Mouse (Mus musculus): ENCODE data around the gene Nav2. TPM values are rescaled to one million over a fixed set of nuclear protein-coding genes. Genes with fewer than 3 reads are reported as not detected.

Gene Nav2
- total and polyA plus RNA-seq, 3 experiments, result under 0.01 TPM; not detected in 2

- Histone ChIP-seq H3K4me3 (replicated peaks in 1 of 3; ENCODE audit: low read depth in 2 of 3, low read length in 2 of 3, poor library complexity in 1 of 3) (no peak overlapping the region), H3K4me1 (ENCODE audit: control insufficient read depth in 1 of 2, insufficient read depth in 2 of 2) (peaks cover 0 to 25% of the 10 kb centered on the region in 2 experiments; a peak in 2 of 4 replicates), H3K27me3 (replicated peaks) (peaks cover 2% of the 10 kb centered on the region), H3K27ac (ENCODE audit: insufficient read depth, low read depth) (no peak overlapping the region), H3K9me3 (replicated peaks; ENCODE audit: low read length) (no peaks in the 10 kb centered on the region), H3K79me2 (replicated peaks; ENCODE audit: control insufficient read depth, extremely low read depth, insufficient read depth, poor library complexity, severe bottlenecking) (no peaks in the 10 kb centered on the region), H3K4me2 (ENCODE audit: insufficient read depth, low read depth, poor library complexity, severe bottlenecking) (no peak overlapping the region), H3K36me3 (replicated peaks in 1 of 2; ENCODE audit: control insufficient read depth in 1 of 2, insufficient read depth in 1 of 2, low read length in 1 of 2) (no peaks in the 10 kb centered on the region), H3K9ac (ENCODE audit: insufficient read depth, low read depth) (no peak overlapping the region)
- dilution Hi-C loops (cut with MboI; ENCODE audit: extremely low pct_ligation_motif_present, extremely low pct_unique_long_range_greater_than_20kb, low sequenced_read_pairs), result no loop called here
- in situ Hi-C loops (cut with MboI; ENCODE audit: low pct_ligation_motif_present, low pct_unique_long_range_greater_than_20kb, low sequenced_read_pairs), result loop anchor here (10.0 to 25.0 kb wide), 2 partner anchors 125 to 312 kb away; partner anchors contain the start of gene Slc6a5
- no peak for TF ChIP-seq UBTF (IDR thresholded peaks at IDR 0.05; ENCODE audit: low read depth, low read length)
- TF ChIP-seq USF1 (IDR thresholded peaks at IDR 0.05; ENCODE audit: low read depth, low read length), result no peak
- TF ChIP-seq NELFE (IDR thresholded peaks at IDR 0.05; ENCODE audit: low read depth, low read length), result no peak
- TF ChIP-seq RAD21 (IDR thresholded peaks at IDR 0.05; ENCODE audit: low read depth, low read length), result no peak
- TF ChIP-seq CHD1 (IDR thresholded peaks at IDR 0.05; ENCODE audit: low read depth, low read length), result no peak
- no peak for TF ChIP-seq IRF4 (IDR thresholded peaks at IDR 0.05; ENCODE audit: low read depth, low read length)
- TF ChIP-seq RCOR1 (conservative IDR thresholded peaks at IDR 0.05; ENCODE audit: low read depth, low read length), result no peak
- TF ChIP-seq EP300 (IDR thresholded peaks at IDR 0.05; ENCODE audit: low read length), result no peak
- TF ChIP-seq ZKSCAN1 (IDR thresholded peaks at IDR 0.05; ENCODE audit: borderline replicate concordance, low read depth, low read length), result no peak
- TF ChIP-seq MEF2A (IDR thresholded peaks at IDR 0.05; ENCODE audit: borderline replicate concordance, low read depth, low read length), result no peak
- no peak for TF ChIP-seq SIN3A (IDR thresholded peaks at IDR 0.05; ENCODE audit: low read length)
- TF ChIP-seq TBP (conservative IDR thresholded peaks at IDR 0.05; ENCODE audit: low read depth, low read length), result no peak
- TF ChIP-seq BHLHE40 (IDR thresholded peaks at IDR 0.05; ENCODE audit: low read depth, low read length), result no peak
- TF ChIP-seq ZMIZ1 (IDR thresholded peaks at IDR 0.05; ENCODE audit: low read depth, low read length), result no peak
- no peak for TF ChIP-seq KAT2A (IDR thresholded peaks at IDR 0.05; ENCODE audit: insufficient replicate concordance, low read length)
- DNase-seq (ENCODE audit: extremely low read depth), result no peak
Measured at GRCm38 (mm10) chr7:49599950-49600349, 691.4 kb downstream of the Nav2 start.

- no peak overlapping the region for H3K9ac ChIP-seq (ENCODE audit: insufficient read depth, low read depth)
- peaks cover 0 to 25% of the 10 kb centered on the region in 2 experiments; a peak in 2 of 4 replicates for H3K4me1 ChIP-seq (ENCODE audit: control insufficient read depth in 1 of 2, insufficient read depth in 2 of 2)
- no peaks in the 10 kb centered on the region for H3K79me2 ChIP-seq (replicated peaks; ENCODE audit: control insufficient read depth, extremely low read depth, insufficient read depth, poor library complexity, severe bottlenecking)
- H3K27ac ChIP-seq (ENCODE audit: insufficient read depth, low read depth), result no peak overlapping the region
- no peak overlapping the region for H3K4me2 ChIP-seq (ENCODE audit: insufficient read depth, low read depth, poor library complexity, severe bottlenecking)
- H3K27me3 ChIP-seq (replicated peaks), result peaks cover 2% of the 10 kb centered on the region
- H3K4me3 ChIP-seq (replicated peaks in 1 of 3; ENCODE audit: low read depth in 2 of 3, low read length in 2 of 3, poor library complexity in 1 of 3), result no peak overlapping the region
- no peaks in the 10 kb centered on the region for H3K36me3 ChIP-seq (replicated peaks in 1 of 2; ENCODE audit: control insufficient read depth in 1 of 2, insufficient read depth in 1 of 2, low read length in 1 of 2)
- H3K9me3 ChIP-seq (replicated peaks; ENCODE audit: low read length), result no peaks in the 10 kb centered on the region
- in situ Hi-C loops (cut with MboI; ENCODE audit: low pct_ligation_motif_present, low pct_unique_long_range_greater_than_20kb, low sequenced_read_pairs) (loop anchor here (10.0 to 25.0 kb wide), 2 partner anchors 127 to 311 kb away; partner anchors contain the start of gene Slc6a5), dilution Hi-C loops (cut with MboI; ENCODE audit: extremely low pct_ligation_motif_present, extremely low pct_unique_long_range_greater_than_20kb, low sequenced_read_pairs) (no loop called here)
- peak; percentile 79 for DNase-seq (ENCODE audit: extremely low read depth)
- TF ChIP-seq ZKSCAN1 (IDR thresholded peaks at IDR 0.05; ENCODE audit: borderline replicate concordance, low read depth, low read length), result no peak
- peak; percentile 67 for TF ChIP-seq TCF12 (IDR thresholded peaks at IDR 0.05; ENCODE audit: low read depth, low read length)
- no peak for TF ChIP-seq NRF1 (IDR thresholded peaks at IDR 0.05; ENCODE audit: low read depth, low read length)
- TF ChIP-seq TBP (conservative IDR thresholded peaks at IDR 0.05; ENCODE audit: low read depth, low read length), result no peak
- TF ChIP-seq EP300 (IDR thresholded peaks at IDR 0.05; ENCODE audit: low read length), result peak; percentile 45
- peak; percentile 35; the same call in 1 of the 2 replicates for TF ChIP-seq MAX (IDR thresholded peaks at IDR 0.05; ENCODE audit: low read length)
- no peak for TF ChIP-seq POLR2AphosphoS2 (IDR thresholded peaks at IDR 0.05; ENCODE audit: low read depth, low read length)
- TF ChIP-seq CTCF (conservative IDR thresholded peaks at IDR 0.05 in 1 of 2, IDR thresholded peaks at IDR 0.05 in 1 of 2; ENCODE audit: low read depth in 2 of 2, low read length in 2 of 2), result peak; percentile 57 to 76; a peak in 3 of 4 replicates
- no peak for TF ChIP-seq HCFC1 (IDR thresholded peaks at IDR 0.05; ENCODE audit: low read depth, low read length)
- no peak for TF ChIP-seq MYC (IDR thresholded peaks at IDR 0.05; ENCODE audit: low read depth, low read length)
- TF ChIP-seq ZNF384 (IDR thresholded peaks at IDR 0.05; ENCODE audit: low read depth, low read length), result peak; percentile 12; the same call in 1 of the 2 replicates
- TF ChIP-seq ETS1 (conservative IDR thresholded peaks at IDR 0.05; ENCODE audit: low read depth, low read length), result peak; percentile 72
- no peak for TF ChIP-seq ZC3H11A (IDR thresholded peaks at IDR 0.05; ENCODE audit: low read depth, low read length)
- no peak for TF ChIP-seq KAT2A (IDR thresholded peaks at IDR 0.05; ENCODE audit: insufficient replicate concordance, low read length)
- TF ChIP-seq IRF4 (IDR thresholded peaks at IDR 0.05; ENCODE audit: low read depth, low read length), result peak; percentile 19; the same call in 1 of the 2 replicates
- TF ChIP-seq MAFK (IDR thresholded peaks at IDR 0.05; ENCODE audit: insufficient replicate concordance, low read length), result peak; percentile 66; the same call in 1 of the 2 replicates
- no peak for TF ChIP-seq GABPA (IDR thresholded peaks at IDR 0.05; ENCODE audit: insufficient replicate concordance, low read depth, low read length)
- TF ChIP-seq NELFE (IDR thresholded peaks at IDR 0.05; ENCODE audit: low read depth, low read length), result no peak
- no peak for TF ChIP-seq E2F4 (IDR thresholded peaks at IDR 0.05; ENCODE audit: insufficient replicate concordance, low read depth, low read length)
- TF ChIP-seq JUND (conservative IDR thresholded peaks at IDR 0.05; ENCODE audit: low read depth, low read length), result no peak
Measured at GRCm38 (mm10) chr7:49601191-49601975, 692.9 kb downstream of the Nav2 start.
